Mouse (Mus musculus) brain, embryonic 14.5 days (tissue): ENCODE measurements around the gene Vps26b.

ENCODE experiments used
- CTCF ChIP-seq: fragments of 200-500 bp; IDR thresholded peaks from 2 replicates; pipeline ENCODE4 v1.5.1; 2012; ENCODE audit warnings: inconsistent platforms, mild to moderate bottlenecking, moderate library complexity, borderline replicate concordance; ENCODE audit not compliant: insufficient read depth, insufficient read length; ENCODE audit errors: extremely low read depth
- POLR2A ChIP-seq: fragments of 200-500 bp; IDR thresholded peaks from 2 replicates; pipeline ENCODE4 v1.6.1; 2012; ENCODE audit warnings: mild to moderate bottlenecking, inconsistent platforms, borderline replicate concordance; ENCODE audit not compliant: poor library complexity, insufficient read depth, insufficient read length, severe bottlenecking; ENCODE audit errors: extremely low read depth

DNA sequence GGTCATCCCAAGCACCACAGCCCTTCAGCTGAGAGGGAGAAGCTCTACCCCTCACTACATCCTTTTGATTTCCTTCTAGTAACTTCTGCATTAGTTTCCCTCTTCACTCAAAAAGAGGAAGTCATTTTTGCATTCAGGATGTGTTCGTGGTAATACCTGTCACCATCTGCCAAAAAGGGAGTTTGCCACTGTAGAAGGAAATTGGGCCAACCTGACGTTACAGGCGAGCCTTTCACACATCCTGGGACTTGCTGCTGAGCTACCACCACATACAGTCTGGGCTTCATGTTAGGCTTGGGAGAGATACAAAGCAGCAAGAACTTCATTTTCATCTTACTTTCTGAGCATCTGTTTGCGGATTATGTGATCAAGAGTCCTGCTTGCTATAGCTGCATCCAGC lies 6.2 kb downstream of the Vps26b start:
- TF ChIP-seq CTCF (no peak), POLR2A (no peak)
